Mouse (Mus musculus) heart, embryonic 13.5 days (tissue): ENCODE measurements around the gene Cdc42bpa. TPM values are rescaled to one million over a fixed set of nuclear protein-coding genes. Genes with fewer than 3 reads are reported as not detected.

Source experiments
- ATAC-seq: fragments of 200-750 bp; cut with Nextera tagmentation; 2 replicates; pipeline ENCODE4 v1.8.0; 2017; ENCODE audit warnings: moderate TSS enrichment; ENCODE audit not compliant: insufficient number of reproducible peaks, low FRiP score, low TSS enrichment; ENCODE audit errors: extremely low read depth
- H3K27ac ChIP-seq: fragments of 300-500 bp; sonication (generic); replicated peaks from 2 replicates; pipeline ENCODE4 v1.5.1; 2015; ENCODE audit warnings: moderate library complexity, mild to moderate bottlenecking, inconsistent platforms
- H3K27me3 ChIP-seq: fragments of 300-500 bp; sonication (generic); replicated peaks from 2 replicates; pipeline ENCODE4 v1.6.1; 2015; ENCODE audit warnings: mild to moderate bottlenecking, inconsistent platforms
- H3K36me3 ChIP-seq: fragments of 300-500 bp; sonication (generic); 2 replicates; pipeline ENCODE4 v1.6.1; 2015; ENCODE audit warnings: mild to moderate bottlenecking, inconsistent platforms
- H3K4me1 ChIP-seq: fragments of 300-500 bp; sonication (generic); 2 replicates; pipeline ENCODE4 v1.6.1; 2015; ENCODE audit warnings: inconsistent platforms
- H3K4me2 ChIP-seq: fragments of 300-500 bp; sonication (generic); 2 replicates; pipeline ENCODE4 v1.6.1; 2015; ENCODE audit warnings: inconsistent platforms, mild to moderate bottlenecking, moderate library complexity
- H3K4me3 ChIP-seq: fragments of 300-500 bp; sonication (generic); 2 replicates; pipeline ENCODE4 v1.5.1; 2015; ENCODE audit warnings: moderate library complexity, mild to moderate bottlenecking, inconsistent platforms
- H3K9ac ChIP-seq: fragments of 300-500 bp; sonication (generic); 2 replicates; pipeline ENCODE4 v1.6.1; 2015; ENCODE audit warnings: inconsistent platforms, mild to moderate bottlenecking, moderate library complexity
- H3K9me3 ChIP-seq: fragments of 300-500 bp; sonication (generic); 2 replicates; pipeline ENCODE4 v1.6.1; 2016; ENCODE audit warnings: inconsistent platforms
- WGBS: fragments of 180-500 bp; shearing (Covaris S2); methylation state at CpG from one replicate; pipeline ENCODE4 v1.1.7; 2015; ENCODE audit warnings: mixed read lengths; 5-methylcytosine and 5-hydroxymethylcytosine counted together
- polyA plus RNA-seq: library from polyadenylated mRNA; unstranded; fragments of >200 nt; fragmentation: Nextera tagmentation; extraction: Ambion mirVana; gene quantifications from 2 replicates; pipeline ENCODE4 v1.2.1, GENCODE M21; 2015

Gene Cdc42bpa
- polyA plus RNA-seq, 1 experiment from 2014 or later = 9.2 TPM

DNA sequence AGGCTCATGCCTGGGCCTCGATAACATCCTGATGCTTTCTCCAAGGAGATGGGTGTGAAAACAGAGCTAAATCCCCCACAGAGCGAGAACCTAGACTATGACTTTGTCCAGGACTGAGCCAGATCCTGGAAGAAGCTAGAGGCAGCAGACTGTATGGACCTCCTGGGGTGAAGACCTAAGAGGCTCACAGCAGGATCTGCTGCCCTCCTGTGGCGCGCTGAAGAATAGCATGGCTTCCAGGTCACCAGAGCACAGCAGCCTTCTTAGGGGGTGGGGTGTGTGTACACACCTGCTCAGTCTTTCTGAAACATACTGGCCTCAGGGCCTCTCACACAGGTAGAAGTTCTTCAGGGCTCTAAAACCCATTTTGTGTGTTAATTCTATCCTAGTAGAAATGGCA lies 254.8 kb downstream of the Cdc42bpa start:
- no peak overlapping the region for H3K4me2 ChIP-seq
- no peak overlapping the region for H3K4me3 ChIP-seq
- ATAC-seq = no peak
- no peaks in the 10 kb centered on the region for H3K9me3 ChIP-seq
- H3K4me1 ChIP-seq = peaks cover 9% of the 10 kb centered on the region
- H3K27ac ChIP-seq = no peak overlapping the region
- no peaks in the 10 kb centered on the region for H3K27me3 ChIP-seq
- no peak overlapping the region for H3K9ac ChIP-seq
- 15% methylated on average over 4 of the region's 4 CpGs for WGBS
- H3K36me3 ChIP-seq = no peaks in the 10 kb centered on the region

Other genes starting within 250 kb of the Cdc42bpa start
- 0.06 TPM in 1 of 2 replicates, not detected in the other for gene Kif28, start 215.2 kb upstream of the Cdc42bpa start, polyA plus RNA-seq
- not detected in 2 replicates for gene Gm10518, start 157.1 kb upstream of the Cdc42bpa start, polyA plus RNA-seq
- gene Ahctf1, start 156.8 kb upstream of the Cdc42bpa start, polyA plus RNA-seq = 14.7 and 15.9 TPM in 2 replicates
- 26.3 and 28.3 TPM in 2 replicates for gene Coq8a, start 239.1 kb downstream of the Cdc42bpa start, polyA plus RNA-seq